Mouse (Mus musculus) T-helper 17 cell (primary cell): ENCODE results near the gene Kif23.

Experiments
- in situ Hi-C, 2 experiments: fragments of 300-600 bp; cut with MboI, MseI; formaldehyde crosslinking; loops; 1 replicate in 1 of 2; 2 replicates in 1 of 2; pipeline ENCODE4 v1.15.1; 2025; ENCODE audit warnings: high pct_unique_total_duplicates in 2 of 2

Kif23 gene

GRCm38 (mm10) chr9:61907621-61908295 lies 38.8 kb downstream of the Kif23 start:
- in situ Hi-C loops: loop anchor here in 1 of 2 experiments (5.0 kb wide), 1 partner anchor 70 kb away; no protein-coding TSS in a partner anchor

DNA sequence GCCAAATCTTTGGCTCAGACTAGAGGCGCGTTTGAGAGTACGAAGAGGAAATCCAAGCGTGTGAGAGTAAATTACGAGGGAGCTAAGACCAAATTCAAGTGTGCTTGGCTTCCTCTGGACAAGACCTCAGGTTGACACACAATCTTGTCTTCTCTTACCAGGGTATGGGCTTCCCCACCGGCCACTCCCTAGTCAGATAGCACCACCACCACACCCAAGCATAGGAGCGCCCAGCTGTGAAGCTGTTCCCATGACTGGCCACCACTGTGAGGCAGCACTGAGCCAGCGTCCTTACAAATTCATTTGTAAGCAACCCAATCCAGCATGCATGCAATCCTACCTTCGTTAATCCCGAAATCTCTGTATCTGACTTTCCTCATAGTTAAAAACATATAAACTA lies 39.7 kb downstream of the Kif23 start:
- in situ Hi-C loops: loop anchor here in 1 of 2 experiments (5.0 kb wide), 1 partner anchor 70 kb away; no protein-coding TSS in a partner anchor

DNA sequence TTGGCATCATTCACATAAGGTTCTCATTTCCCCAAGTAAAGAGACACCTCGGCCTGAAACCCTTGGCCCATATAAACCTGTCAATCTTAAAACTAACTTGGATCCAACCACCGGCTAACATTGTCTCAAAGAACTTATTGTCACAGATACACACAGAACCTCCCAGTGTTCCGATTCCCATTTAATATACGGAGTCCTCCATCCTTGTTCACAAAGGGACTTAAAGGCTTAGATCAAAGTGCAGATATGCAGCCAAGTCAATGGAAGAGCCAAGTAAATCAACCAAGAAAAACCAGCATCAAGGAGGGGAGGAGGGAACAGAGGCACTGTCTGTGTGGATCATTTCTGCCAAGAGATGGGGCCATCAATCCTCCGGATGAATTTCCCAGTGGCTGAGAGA lies 41.0 kb downstream of the Kif23 start:
- in situ Hi-C loops: loop anchor here in 1 of 2 experiments (5.0 kb wide), 1 partner anchor 72 kb away; no protein-coding TSS in a partner anchor

GRCm38 (mm10) chr9:61904201-61904600 lies 42.4 kb downstream of the Kif23 start:
- in situ Hi-C loops: no loop called here

DNA sequence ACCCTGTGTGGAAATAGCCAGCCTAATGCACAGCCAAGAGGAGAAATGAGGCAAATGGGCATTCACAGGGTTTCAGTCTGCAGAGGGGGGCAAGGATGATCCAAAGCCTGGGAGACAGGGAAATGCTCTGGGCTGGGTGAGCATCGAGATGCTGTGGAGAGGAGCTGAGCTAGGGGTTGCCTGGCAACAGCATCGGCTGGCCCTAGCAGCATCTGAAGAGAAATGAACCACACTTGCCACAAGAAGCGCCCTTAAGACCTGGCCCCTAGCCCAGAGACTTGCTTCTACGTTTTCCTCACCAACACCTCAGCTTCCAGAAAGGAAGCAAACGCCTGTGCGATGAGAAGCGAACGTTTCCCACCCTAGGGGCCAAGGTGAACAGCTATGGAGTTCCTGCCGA lies 44.1 kb downstream of the Kif23 start:
- in situ Hi-C loops: no loop called here

GRCm38 (mm10) chr9:61901574-61901973 lies 45.0 kb downstream of the Kif23 start:
- in situ Hi-C loops: no loop called here

DNA sequence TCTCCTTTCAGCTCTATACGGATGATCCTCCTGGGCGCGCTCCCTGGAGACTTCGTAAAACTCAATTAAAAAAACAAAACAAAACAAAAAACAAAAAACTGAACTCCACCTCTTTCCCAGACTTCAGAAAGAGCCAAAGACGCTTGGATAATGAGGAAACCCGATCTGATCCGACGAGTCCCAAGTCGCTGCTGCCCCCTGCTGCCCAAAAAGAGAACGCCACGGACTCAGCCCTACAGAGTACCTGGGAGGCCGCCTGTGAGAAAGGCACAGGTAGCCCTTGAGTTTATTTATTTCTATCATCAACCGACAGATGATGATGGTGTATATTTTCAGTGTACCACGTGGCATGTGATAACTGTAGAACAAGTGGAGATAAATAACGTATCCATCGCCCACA lies 46.8 kb downstream of the Kif23 start:
- in situ Hi-C loops: no loop called here

DNA sequence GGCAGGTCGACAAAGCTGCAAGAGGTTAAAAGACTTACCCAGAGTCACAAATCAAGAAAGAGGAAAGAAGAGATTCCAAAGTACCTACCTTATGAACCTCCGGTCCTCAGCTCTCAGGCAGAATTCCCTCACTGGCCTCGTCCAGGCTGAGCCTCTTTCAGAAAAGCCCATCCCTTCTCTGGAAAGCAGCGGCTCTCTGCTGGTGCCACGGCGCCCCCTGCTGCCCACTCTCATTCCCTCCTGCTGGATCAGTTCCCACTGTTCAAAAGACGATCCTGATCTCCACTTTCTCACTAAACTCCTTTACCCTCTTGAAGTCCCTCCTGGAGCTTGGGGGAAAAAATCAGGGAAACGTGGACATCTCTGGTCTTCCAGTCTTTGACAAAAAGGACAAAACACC lies 48.2 kb downstream of the Kif23 start:
- in situ Hi-C loops: no loop called here

- in situ Hi-C loops: no loop called here
Observed at GRCm38 (mm10) chr9:61895014-61895413, 51.6 kb downstream of the Kif23 start.

DNA sequence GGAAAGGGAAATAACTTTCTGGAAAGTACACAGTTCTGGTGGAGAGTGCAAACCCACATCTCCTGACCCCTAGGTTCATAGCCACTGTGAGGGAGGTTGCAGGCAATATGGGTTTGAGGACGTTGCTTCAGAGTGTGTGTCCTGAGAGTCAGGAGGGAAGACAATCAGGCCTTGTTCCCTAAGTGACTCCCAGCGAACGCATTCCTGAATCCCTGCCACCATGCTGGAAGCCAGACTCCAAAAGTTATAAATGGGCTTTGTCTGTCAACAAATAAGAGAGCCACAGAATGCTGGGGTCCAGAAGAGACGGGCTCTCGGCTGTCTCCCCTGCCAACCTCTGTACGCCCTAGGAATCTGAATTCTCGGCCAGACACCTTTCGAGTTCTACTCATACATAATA lies 56.7 kb downstream of the Kif23 start:
- in situ Hi-C loops: no loop called here

- in situ Hi-C loops: no loop called here
Observed at GRCm38 (mm10) chr9:61887661-61888379, 58.8 kb downstream of the Kif23 start.

DNA sequence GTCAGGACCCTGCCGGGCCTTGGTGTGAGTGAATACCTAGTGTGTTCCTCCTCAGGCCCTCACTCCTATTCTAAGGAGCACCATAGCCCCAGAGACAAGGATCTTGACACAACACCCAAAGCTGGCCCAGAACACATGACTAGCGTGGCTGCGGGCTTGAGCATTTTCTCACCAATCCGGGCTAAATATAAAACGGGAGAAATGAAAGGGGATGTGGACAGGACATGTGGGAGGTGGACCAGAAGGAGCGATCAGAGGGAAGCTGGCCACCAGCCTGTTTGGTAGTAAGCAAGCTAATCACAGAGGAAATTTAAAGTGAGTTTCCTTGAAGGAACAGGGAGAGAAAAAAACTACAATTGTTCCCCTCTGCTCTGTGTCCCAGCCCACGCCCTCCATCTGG lies 60.6 kb downstream of the Kif23 start:
- in situ Hi-C loops: no loop called here

DNA sequence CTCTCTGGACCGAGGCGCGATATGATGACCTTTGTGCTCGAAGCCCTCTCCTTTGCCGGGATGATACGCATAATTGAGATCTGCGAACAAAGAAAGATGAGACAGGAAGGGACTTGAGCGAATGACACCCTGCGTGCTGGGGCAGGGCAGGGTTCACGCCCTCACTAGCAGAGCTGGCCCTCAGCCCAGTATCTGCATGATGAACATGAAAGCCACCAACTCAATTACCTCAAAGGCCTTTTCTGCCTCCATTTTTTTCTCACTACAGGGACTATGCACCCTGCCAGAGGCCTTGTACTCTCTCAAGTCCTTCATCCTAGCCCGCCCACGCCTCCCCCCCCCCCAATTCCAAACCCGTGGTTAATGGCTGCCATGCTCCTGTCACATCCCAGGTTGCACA lies 61.6 kb downstream of the Kif23 start:
- in situ Hi-C loops: no loop called here

- in situ Hi-C loops: no loop called here
Observed at GRCm38 (mm10) chr9:61884375-61884774, 62.2 kb downstream of the Kif23 start.

DNA sequence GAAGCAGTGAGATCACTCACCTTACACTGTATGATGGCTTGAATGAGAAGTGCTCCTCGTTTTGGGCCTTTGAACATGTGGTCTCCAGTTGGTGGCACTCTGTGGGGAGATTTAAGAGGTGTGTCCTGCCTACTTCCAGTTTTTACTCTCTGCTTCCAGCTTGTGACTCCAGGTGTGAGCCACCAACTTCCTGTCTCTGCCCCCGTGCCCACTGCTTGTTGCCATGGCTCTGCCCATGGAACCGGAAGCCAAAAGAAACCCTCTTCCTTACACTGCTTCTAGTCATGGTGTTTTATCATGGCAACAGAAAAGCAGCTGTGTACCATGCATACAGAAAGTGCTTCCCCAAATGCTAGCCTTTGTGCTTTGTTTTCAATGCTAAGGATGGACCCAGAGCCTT lies 64.4 kb downstream of the Kif23 start:
- in situ Hi-C loops: no loop called here

GRCm38 (mm10) chr9:61878889-61879288 lies 67.7 kb downstream of the Kif23 start:
- in situ Hi-C loops: no loop called here

GRCm38 (mm10) chr9:61877373-61878112 lies 69.0 kb downstream of the Kif23 start:
- in situ Hi-C loops: no loop called here

DNA sequence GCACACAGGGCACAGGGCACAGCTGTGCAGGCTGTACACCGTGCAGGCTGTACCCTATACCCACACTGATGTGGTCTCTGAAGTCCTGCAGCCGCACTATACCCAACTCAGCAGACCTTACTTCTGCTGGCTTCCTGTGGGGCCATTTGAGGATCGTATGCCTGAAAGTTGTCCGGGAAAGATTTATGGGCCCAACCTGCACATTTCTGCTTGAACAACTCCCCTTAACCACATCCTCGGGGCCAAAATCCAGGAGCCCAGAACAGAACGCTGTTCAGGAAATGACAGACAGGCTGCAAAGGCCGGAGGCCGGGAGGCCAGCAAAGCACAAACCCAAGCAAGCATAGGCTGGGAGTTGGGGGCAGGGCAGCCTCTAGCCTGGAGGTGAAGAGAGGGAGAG lies 73.2 kb downstream of the Kif23 start:
- in situ Hi-C loops: no loop called here

- in situ Hi-C loops: no loop called here
Observed at GRCm38 (mm10) chr9:61872246-61872941, 74.2 kb downstream of the Kif23 start.

DNA sequence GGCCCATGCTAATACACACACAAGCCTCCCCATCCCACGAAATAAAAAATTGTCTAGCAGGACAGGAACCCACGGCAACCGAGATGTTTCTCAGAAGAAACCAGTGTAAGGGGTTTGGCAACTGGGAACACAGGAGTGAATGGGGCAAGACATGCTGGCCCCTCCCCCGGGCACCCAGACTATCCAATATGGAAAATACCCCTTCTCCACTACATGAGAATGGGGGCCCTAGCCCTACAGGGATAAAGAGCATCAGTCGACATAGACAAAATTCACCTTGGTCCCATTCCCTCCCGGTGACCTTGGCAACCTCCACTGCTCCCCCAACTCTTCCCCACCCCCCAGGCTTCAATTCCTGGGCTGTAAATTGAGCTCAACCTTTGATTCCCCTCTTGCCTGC lies 74.7 kb downstream of the Kif23 start:
- in situ Hi-C loops: no loop called here

DNA sequence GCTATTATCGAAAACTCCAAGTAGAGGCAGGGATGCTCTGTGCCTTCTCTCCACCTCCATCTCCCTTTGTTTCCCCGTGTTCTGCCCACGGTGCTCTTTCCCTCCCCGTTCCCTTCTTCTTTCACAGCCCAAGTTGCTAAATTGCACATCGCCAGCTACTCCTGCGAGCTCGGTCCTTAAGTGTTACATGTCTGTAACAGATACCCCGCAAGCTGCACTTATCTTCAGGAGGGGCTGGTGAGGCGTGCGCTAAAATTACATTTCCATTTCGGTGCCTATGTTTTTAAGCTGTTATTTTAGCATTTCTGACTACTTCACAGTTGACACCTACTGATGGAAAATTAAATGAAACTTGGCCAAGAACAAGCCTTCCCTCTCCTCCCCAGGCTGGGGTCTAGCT lies 78.9 kb downstream of the Kif23 start:
- in situ Hi-C loops: no loop called here
